Mouse (Mus musculus) NIH3T3 (cell line): ENCODE measurements around the gene March7.

ENCODE experiments used
- DNase-seq: peaks from one replicate; pipeline ENCODE4 v3.0.0-alpha.2; 2012; ENCODE audit warnings: low read depth

Gene March7

DNA sequence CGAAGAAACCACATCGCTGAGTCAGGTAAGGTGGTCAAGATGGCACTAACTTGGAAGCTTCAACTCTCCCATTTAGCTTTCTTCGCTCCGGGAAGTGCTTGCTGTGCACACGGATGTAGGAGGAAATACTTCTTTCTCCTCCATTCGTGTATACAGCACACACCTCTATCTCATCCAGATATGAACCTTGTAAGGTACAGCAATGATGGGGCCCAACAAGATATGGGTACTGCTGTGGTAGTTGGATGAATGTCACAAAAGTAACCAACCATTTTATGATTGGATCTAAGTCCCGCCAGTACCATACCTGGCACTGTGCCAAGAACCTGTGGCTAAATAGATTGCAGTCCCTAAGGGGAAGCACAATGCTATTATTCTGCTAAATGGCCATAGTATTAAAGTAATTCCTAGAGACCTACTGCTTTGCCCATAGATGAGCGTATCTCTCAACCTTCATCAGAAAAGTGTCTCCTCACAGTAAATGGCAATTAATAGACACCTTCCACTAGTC is 75.5 kb downstream of the March7 start:
- DNase-seq: no peak

DNA sequence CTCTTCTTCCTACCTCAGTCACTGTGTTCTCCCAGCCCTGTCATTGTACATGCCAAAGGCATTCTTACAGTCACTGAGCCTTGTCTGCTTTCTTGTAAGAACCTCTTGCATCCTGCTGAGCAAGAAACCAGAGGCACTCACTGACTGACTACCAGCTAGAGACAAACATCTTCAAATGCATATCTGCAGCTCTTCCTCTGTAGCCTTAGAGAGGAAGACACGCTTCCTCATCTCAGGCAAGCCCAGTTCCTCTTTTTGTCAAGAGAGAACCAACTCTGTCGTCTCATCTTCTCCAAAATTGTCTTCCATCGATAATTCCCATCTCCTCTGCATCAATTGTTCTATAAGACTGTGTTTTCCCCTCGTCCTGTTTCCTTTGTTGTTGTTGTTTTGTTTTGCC is 78.9 kb downstream of the March7 start:
- DNase-seq: no peak

DNA sequence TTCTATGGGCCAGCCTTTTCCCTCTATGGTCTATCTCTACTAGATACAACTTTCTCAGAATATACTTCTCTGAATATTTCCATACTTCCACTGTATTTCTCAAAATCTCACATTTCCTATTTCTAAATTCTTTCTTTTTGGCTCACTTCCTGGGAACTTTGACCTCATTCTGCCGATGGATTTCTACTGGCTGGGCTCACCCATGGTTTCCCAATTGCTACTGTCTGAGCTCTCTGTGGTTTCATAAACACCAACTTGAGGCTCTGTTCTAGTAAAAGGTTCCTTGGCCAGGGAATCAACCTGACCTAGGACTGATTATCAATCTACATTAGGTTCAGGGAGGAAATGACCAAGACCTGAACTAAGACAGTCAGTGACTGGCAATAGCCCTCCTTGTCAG is 79.8 kb downstream of the March7 start:
- DNase-seq: peak; percentile 36

GRCm38 (mm10) chr2:60291381-60291780 is 81.7 kb downstream of the March7 start:
- DNase-seq: no peak

DNA sequence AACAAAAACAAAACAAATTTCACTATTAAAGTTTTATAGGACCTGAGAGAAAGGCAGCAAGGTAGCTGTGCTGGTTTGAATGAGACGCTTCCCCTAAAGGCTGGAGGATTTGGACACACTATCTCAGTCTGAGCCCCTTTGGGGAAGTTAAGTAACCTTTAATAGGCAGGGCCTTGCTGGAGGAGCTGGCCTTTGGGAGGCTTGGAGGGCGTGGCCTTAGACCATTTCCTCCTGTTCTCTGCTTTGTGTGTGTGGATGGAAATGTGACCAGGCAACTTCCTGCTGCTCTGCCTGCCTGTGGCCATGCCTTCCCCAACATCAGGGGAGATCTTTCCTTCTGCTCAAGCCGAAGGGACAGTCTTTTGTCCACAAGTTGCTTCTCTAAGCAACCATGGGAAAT is 88.6 kb downstream of the March7 start:
- DNase-seq: no peak

DNA sequence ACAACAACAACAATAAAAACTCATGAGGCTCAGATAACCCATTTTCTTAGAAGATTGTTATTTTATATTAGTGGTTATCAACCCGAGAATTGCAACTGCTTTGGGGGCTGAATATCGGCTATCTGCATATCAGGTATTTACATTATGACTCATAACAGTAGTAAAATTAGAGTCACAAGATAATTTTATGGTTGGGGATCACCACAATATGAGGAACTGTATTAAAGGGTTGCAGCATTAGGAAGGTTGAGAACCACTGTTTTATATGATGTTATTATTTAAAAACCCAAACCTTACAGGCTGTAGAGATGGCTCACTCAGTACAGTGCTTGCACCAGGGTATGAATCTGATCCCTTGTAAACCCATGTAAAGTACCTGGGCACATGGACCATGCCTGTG is 89.6 kb downstream of the March7 start:
- no peak for DNase-seq
